1 mouse cellular context compared by ENCODE assay signal in genomic region chr17:81701701-81702100, GRCm38 (mm10).
TF ChIP-seq lines count a peak whose summit lies in the region.

No protein-coding gene starts in this region.

TF ChIP-seq in MEL, 35 proteins besides CTCF, POLR2A, EP300 and RAD21 (continued from another document):
- TF ChIP-seq MYB (IDR thresholded peaks at IDR 0.05; ENCODE audit: low read depth, low read length) = no peak
- no peak for TF ChIP-seq NELFE (IDR thresholded peaks at IDR 0.05; ENCODE audit: low read depth, low read length)
- TF ChIP-seq NRF1 (IDR thresholded peaks at IDR 0.05; ENCODE audit: insufficient read depth, low read depth, low read length, poor library complexity, severe bottlenecking) = no peak
- peak; percentile 80; the same call in 1 of the 2 replicates for TF ChIP-seq MEF2A (IDR thresholded peaks at IDR 0.05; ENCODE audit: extremely low read depth, insufficient replicate concordance, low read depth, low read length, poor library complexity, severe bottlenecking)
- TF ChIP-seq HCFC1 (IDR thresholded peaks at IDR 0.05; ENCODE audit: low read depth, low read length) = no peak
- no peak for TF ChIP-seq CHD2 (IDR thresholded peaks at IDR 0.05; ENCODE audit: low read length)
- TF ChIP-seq POLR2AphosphoS2 (IDR thresholded peaks at IDR 0.05; ENCODE audit: low read length) = no peak
- peak; percentile 92 for TF ChIP-seq GATA1 (IDR thresholded peaks at IDR 0.05; ENCODE audit: low read depth, low read length)
- no peak for TF ChIP-seq POLR2AphosphoS5 (IDR thresholded peaks at IDR 0.05; ENCODE audit: borderline replicate concordance, low read depth, low read length)
- TF ChIP-seq MYC (IDR thresholded peaks at IDR 0.05; ENCODE audit: low read depth, low read length) = no peak
- TF ChIP-seq CHD1 (IDR thresholded peaks at IDR 0.05; ENCODE audit: low read depth, low read length) = no peak
- no peak for TF ChIP-seq ZMIZ1 (IDR thresholded peaks at IDR 0.05; ENCODE audit: low read depth, low read length)
- TF ChIP-seq RCOR1 (IDR thresholded peaks at IDR 0.05; ENCODE audit: low read depth, low read length) = peak; percentile 75
- no peak for TF ChIP-seq MAX (IDR thresholded peaks at IDR 0.05; ENCODE audit: low read length)
- TF ChIP-seq TBP (IDR thresholded peaks at IDR 0.05; ENCODE audit: low read depth, low read length) = 0 out of 2 replicates have a peak, but pooled peaks have one; percentile 29
- no peak for TF ChIP-seq MAZ (IDR thresholded peaks at IDR 0.05; ENCODE audit: low read depth, low read length)
- TF ChIP-seq USF1 (IDR thresholded peaks at IDR 0.05; ENCODE audit: low read depth, low read length) = no peak
- TF ChIP-seq ZKSCAN1 (IDR thresholded peaks at IDR 0.05; ENCODE audit: low read depth, low read length) = no peak
- no peak for TF ChIP-seq USF2 (IDR thresholded peaks at IDR 0.05; ENCODE audit: borderline replicate concordance in 1 of 2, insufficient read depth in 1 of 2, low read depth in 1 of 2, low read length in 2 of 2)
- peak; percentile 76 for TF ChIP-seq ETS1 (IDR thresholded peaks at IDR 0.05; ENCODE audit: low read depth, low read length)
- TF ChIP-seq GABPA (IDR thresholded peaks at IDR 0.05; ENCODE audit: low read depth, low read length) = no peak
